Mouse (Mus musculus): Measurements from ENCODE around the gene Gpbp1.

GRCm38 (mm10) chr13:111488651-111489501, 1.0 kb downstream of the Gpbp1 start:
- TF ChIP-seq CTCF (conservative IDR thresholded peaks at IDR 0.05; ENCODE audit: low read length) (no peak), POU5F1 (IDR thresholded peaks at IDR 0.05; ENCODE audit: borderline replicate concordance, low read length) (no peak), NANOG (IDR thresholded peaks at IDR 0.05; ENCODE audit: borderline replicate concordance, low read length) (no peak)
